Mouse (Mus musculus) macrophage (primary cell): ENCODE results near the gene Apoc4. TPM values are rescaled to one million over a fixed set of nuclear protein-coding genes. Genes with fewer than 3 reads are reported as not detected.
"Not testable (repeated sequence)": the region's sequence is repeated elsewhere in the genome, so short reads cannot be mapped to it uniquely, and the experiment has no call there.

Source experiments
- H3K27ac ChIP-seq: fragments of 350-480 bp; formaldehyde crosslinking; 2 replicates; pipeline ENCODE4 v1.9.0; 2021
- H3K36me3 ChIP-seq: fragments of 350-480 bp; formaldehyde crosslinking; 2 replicates; pipeline ENCODE4 v1.9.0; 2021; ENCODE audit errors: inconsistent target
- H3K4me3 ChIP-seq: fragments of 350-480 bp; formaldehyde crosslinking; 2 replicates; pipeline ENCODE4 v1.9.0; 2021; ENCODE audit errors: inconsistent target
- H3K79me2 ChIP-seq: fragments of 350-480 bp; formaldehyde crosslinking; 2 replicates; pipeline ENCODE4 v1.9.0; 2021; ENCODE audit errors: inconsistent target
- WGBS: methylation state at CpG from one replicate; pipeline ENCODE4 v1.1.7; 2026; ENCODE audit warnings: inconsistent platforms; ENCODE audit not compliant: missing documents; 5-methylcytosine and 5-hydroxymethylcytosine counted together
- polyA plus RNA-seq: library from polyadenylated mRNA; stranded (reverse); fragments of 250-400 nt; gene quantifications from 3 replicates; pipeline ENCODE4 v1.2.4, GENCODE M21; 2018; ENCODE audit warnings: inconsistent platforms

Gene Apoc4
- polyA plus RNA-seq, 1 experiment from 2014 or later = not detected

GRCm38 (mm10) chr7:19694336-19695212, 13.3 kb upstream of the Apoc4 start:
- no peak overlapping the region for H3K4me3 ChIP-seq
- WGBS = 83% methylated on average over 10 of the region's 10 CpGs
- H3K27ac ChIP-seq = peak overlapping the region; percentile 55
- peaks cover 4% of the 10 kb centered on the region; the same call in 1 of the 2 replicates for H3K36me3 ChIP-seq
- peaks cover 30% of the 10 kb centered on the region; the same call in 1 of the 2 replicates for H3K79me2 ChIP-seq

GRCm38 (mm10) chr7:19693421-19693820, 12.1 kb upstream of the Apoc4 start:
- peak overlapping the region; percentile 55 for H3K27ac ChIP-seq
- H3K4me3 ChIP-seq = no peak overlapping the region
- peaks cover 25% of the 10 kb centered on the region; the same call in 1 of the 2 replicates for H3K79me2 ChIP-seq
- H3K36me3 ChIP-seq = peaks cover 4% of the 10 kb centered on the region; the same call in 1 of the 2 replicates
- WGBS = 18% methylated on average over 9 of the region's 10 CpGs

- Histone ChIP-seq H3K79me2 (peaks cover 13% of the 10 kb centered on the region; the same call in 1 of the 2 replicates), H3K27ac (peak within 1 kb of the TSS; percentile 55), H3K36me3 (peaks cover 4% of the 10 kb centered on the region; the same call in 1 of the 2 replicates), H3K4me3 (no peak within 1 kb of the TSS)
- 92% methylated on average over 28 of the region's 28 CpGs for WGBS
Measured at GRCm38 (mm10) chr7:19691873-19692865, 10.9 kb upstream of the Apoc4 start, which contains the start of gene Apoc1. Gene Apoc1 (minus strand): TSS chr7:19692660.

- peaks cover 7% of the 10 kb centered on the region; the same call in 1 of the 2 replicates for H3K79me2 ChIP-seq
- 91% methylated on average over 4 of the region's 6 CpGs for WGBS
- no peak overlapping the region for H3K27ac ChIP-seq
- H3K4me3 ChIP-seq = no peak overlapping the region
- peaks cover 4% of the 10 kb centered on the region; the same call in 1 of the 2 replicates for H3K36me3 ChIP-seq
Measured at GRCm38 (mm10) chr7:19691434-19691833, 10.2 kb upstream of the Apoc4 start.

GRCm38 (mm10) chr7:19690845-19691244, 9.6 kb upstream of the Apoc4 start:
- no peak overlapping the region for H3K27ac ChIP-seq
- WGBS = 98% methylated on average over 4 of the region's 4 CpGs
- H3K4me3 ChIP-seq = no peak overlapping the region
- H3K79me2 ChIP-seq = peaks cover 1% of the 10 kb centered on the region; the same call in 1 of the 2 replicates
- no peaks in the 10 kb centered on the region for H3K36me3 ChIP-seq

- no peak overlapping the region for H3K4me3 ChIP-seq
- H3K27ac ChIP-seq = no peak overlapping the region
- no peaks in the 10 kb centered on the region for H3K36me3 ChIP-seq
- H3K79me2 ChIP-seq = no peaks in the 10 kb centered on the region
- WGBS = 100% methylated on average over 2 of the region's 2 CpGs
Measured at GRCm38 (mm10) chr7:19688611-19689010, 7.3 kb upstream of the Apoc4 start.

GRCm38 (mm10) chr7:19688101-19688500, 6.8 kb upstream of the Apoc4 start:
- H3K4me3 ChIP-seq = no peak overlapping the region
- H3K79me2 ChIP-seq = no peaks in the 10 kb centered on the region
- H3K36me3 ChIP-seq = no peaks in the 10 kb centered on the region
- 93% methylated on average over 9 of the region's 10 CpGs for WGBS
- H3K27ac ChIP-seq = no peak overlapping the region

- H3K79me2 ChIP-seq = not testable (repeated sequence)
- 75% methylated on average over 7 of the region's 8 CpGs for WGBS
Measured at GRCm38 (mm10) chr7:19686927-19687583, 5.8 kb upstream of the Apoc4 start.

GRCm38 (mm10) chr7:19686521-19686920, 5.2 kb upstream of the Apoc4 start:
- no peak overlapping the region for H3K27ac ChIP-seq
- no peak overlapping the region for H3K4me3 ChIP-seq
- H3K79me2 ChIP-seq = no peaks in the 10 kb centered on the region
- no peaks in the 10 kb centered on the region for H3K36me3 ChIP-seq
- 89% methylated on average over 6 of the region's 6 CpGs for WGBS

More at GRCm38 (mm10) chr7:19686927-19687583, 5.8 kb upstream of the Apoc4 start:
- H3K36me3 ChIP-seq, H3K27ac ChIP-seq, H3K4me3 ChIP-seq: not testable (repeated sequence)

GRCm38 (mm10) chr7:19685374-19685773, 4.1 kb upstream of the Apoc4 start:
- Histone ChIP-seq H3K36me3 (no peaks in the 10 kb centered on the region), H3K4me3 (no peak overlapping the region), H3K79me2 (no peaks in the 10 kb centered on the region), H3K27ac (no peak overlapping the region)
- WGBS = 93% methylated on average over 4 of the region's 4 CpGs

- H3K27ac ChIP-seq = peak overlapping the region; percentile 87
- no peaks in the 10 kb centered on the region for H3K79me2 ChIP-seq
- WGBS = 46% methylated on average over 6 of the region's 6 CpGs
- H3K4me3 ChIP-seq = no peak overlapping the region
- H3K36me3 ChIP-seq = no peaks in the 10 kb centered on the region
Measured at GRCm38 (mm10) chr7:19683771-19684201, 2.5 kb upstream of the Apoc4 start.

GRCm38 (mm10) chr7:19682979-19683378, 1.7 kb upstream of the Apoc4 start:
- no peaks in the 10 kb centered on the region for H3K79me2 ChIP-seq
- H3K4me3 ChIP-seq = no peak overlapping the region
- peak overlapping the region; percentile 57 for H3K27ac ChIP-seq
- H3K36me3 ChIP-seq = no peaks in the 10 kb centered on the region
- WGBS = 78% methylated on average over 3 of the region's 3 CpGs

- H3K27ac ChIP-seq = no peak overlapping the region
- WGBS = 86% methylated on average over 2 of the region's 2 CpGs
Measured at GRCm38 (mm10) chr7:19680702-19681101, 577 bp downstream of the Apoc4 start.

GRCm38 (mm10) chr7:19678901-19679300, 2.4 kb downstream of the Apoc4 start:
- WGBS = 94% methylated on average over 3 of the region's 3 CpGs

More at GRCm38 (mm10) chr7:19680702-19681101, 577 bp downstream of the Apoc4 start:
- Histone ChIP-seq H3K36me3 (no peaks in the 10 kb centered on the region), H3K79me2 (no peaks in the 10 kb centered on the region), H3K4me3 (no peak overlapping the region)

More at GRCm38 (mm10) chr7:19678901-19679300, 2.4 kb downstream of the Apoc4 start:
- Histone ChIP-seq H3K4me3 (no peak overlapping the region), H3K79me2 (no peaks in the 10 kb centered on the region), H3K36me3 (no peaks in the 10 kb centered on the region), H3K27ac (no peak overlapping the region)
